Mouse (Mus musculus) limb, embryonic 15.5 days (tissue): Measurements from ENCODE around the gene Tgm1. TPM values are rescaled to one million over a fixed set of nuclear protein-coding genes. Genes with fewer than 3 reads are reported as not detected.

Source experiments
- ATAC-seq: fragments of 200-750 bp; cut with Nextera tagmentation; 2 replicates; pipeline ENCODE4 v1.8.0; 2017; ENCODE audit warnings: low read depth, moderate TSS enrichment; ENCODE audit not compliant: insufficient number of reproducible peaks, low FRiP score, low TSS enrichment
- H3K27ac ChIP-seq: fragments of 300-500 bp; sonication (generic); 2 replicates; pipeline ENCODE4 v1.5.1; 2015; ENCODE audit warnings: moderate library complexity, mild to moderate bottlenecking, inconsistent platforms
- H3K27me3 ChIP-seq: fragments of 300-500 bp; sonication (generic); 2 replicates; pipeline ENCODE4 v1.6.1; 2015; ENCODE audit warnings: inconsistent platforms
- H3K36me3 ChIP-seq: fragments of 300-500 bp; sonication (generic); 2 replicates; pipeline ENCODE4 v1.6.1; 2015; ENCODE audit warnings: inconsistent platforms
- H3K4me1 ChIP-seq: fragments of 300-500 bp; sonication (generic); 2 replicates; pipeline ENCODE4 v1.6.1; 2015; ENCODE audit warnings: inconsistent platforms
- H3K4me2 ChIP-seq: fragments of 300-500 bp; sonication (generic); 2 replicates; pipeline ENCODE4 v1.6.1; 2015; ENCODE audit warnings: mild to moderate bottlenecking, inconsistent platforms
- H3K4me3 ChIP-seq: fragments of 300-500 bp; sonication (generic); 2 replicates; pipeline ENCODE4 v1.5.1; 2015; ENCODE audit warnings: mild to moderate bottlenecking, inconsistent platforms
- H3K9ac ChIP-seq: fragments of 300-500 bp; sonication (generic); 2 replicates; pipeline ENCODE4 v1.6.1; 2015; ENCODE audit warnings: inconsistent platforms
- H3K9me3 ChIP-seq: fragments of 300-500 bp; sonication (generic); 2 replicates; pipeline ENCODE4 v1.6.1; 2016; ENCODE audit warnings: inconsistent platforms
- WGBS: fragments of 180-500 bp; shearing (Covaris S2); methylation state at CpG from one replicate; pipeline ENCODE4 v1.1.7; 2015; 5-methylcytosine and 5-hydroxymethylcytosine counted together
- polyA plus RNA-seq: library from polyadenylated mRNA; unstranded; fragments of >200 nt; fragmentation: Nextera tagmentation; extraction: Ambion mirVana; gene quantifications from 2 replicates; pipeline ENCODE4 v1.2.1, GENCODE M21; 2015

Gene Tgm1
- polyA plus RNA-seq, 1 experiment from 2014 or later, result 47.8 TPM

- no peak overlapping the region for H3K27ac ChIP-seq
- H3K27me3 ChIP-seq, result no peaks in the 10 kb centered on the region
- H3K9me3 ChIP-seq, result no peaks in the 10 kb centered on the region
- ATAC-seq, result no peak
- no peak overlapping the region for H3K4me3 ChIP-seq
- H3K36me3 ChIP-seq, result peaks cover 39% of the 10 kb centered on the region
- no peak overlapping the region for H3K9ac ChIP-seq
- no peaks in the 10 kb centered on the region for H3K4me1 ChIP-seq
- 82% methylated on average over 9 of the region's 9 CpGs for WGBS
- H3K4me2 ChIP-seq, result no peak overlapping the region
These were observed 23.5 kb upstream of the Tgm1 start for GRCm38 (mm10) chr14:55737086-55737687.

- H3K9me3 ChIP-seq, result no peaks in the 10 kb centered on the region
- WGBS, result 75% methylated on average over 4 of the region's 4 CpGs
- H3K9ac ChIP-seq, result no peak overlapping the region
- no peak overlapping the region for H3K4me2 ChIP-seq
- H3K36me3 ChIP-seq, result peaks cover 25% of the 10 kb centered on the region
- no peak overlapping the region for H3K4me3 ChIP-seq
- H3K27me3 ChIP-seq, result no peaks in the 10 kb centered on the region
- H3K4me1 ChIP-seq, result no peaks in the 10 kb centered on the region
- H3K27ac ChIP-seq, result no peak overlapping the region
- no peak for ATAC-seq
These were observed 22.0 kb upstream of the Tgm1 start for GRCm38 (mm10) chr14:55735758-55736157.

GRCm38 (mm10) chr14:55735334-55735733 is 21.6 kb upstream of the Tgm1 start:
- Histone ChIP-seq H3K4me1 (no peaks in the 10 kb centered on the region), H3K9me3 (no peaks in the 10 kb centered on the region), H3K4me3 (no peak overlapping the region), H3K9ac (no peak overlapping the region), H3K4me2 (no peak overlapping the region), H3K36me3 (peaks cover 21% of the 10 kb centered on the region), H3K27ac (no peak overlapping the region), H3K27me3 (no peaks in the 10 kb centered on the region)
- ATAC-seq, result no peak
- 69% methylated on average over 3 of the region's 3 CpGs for WGBS

DNA sequence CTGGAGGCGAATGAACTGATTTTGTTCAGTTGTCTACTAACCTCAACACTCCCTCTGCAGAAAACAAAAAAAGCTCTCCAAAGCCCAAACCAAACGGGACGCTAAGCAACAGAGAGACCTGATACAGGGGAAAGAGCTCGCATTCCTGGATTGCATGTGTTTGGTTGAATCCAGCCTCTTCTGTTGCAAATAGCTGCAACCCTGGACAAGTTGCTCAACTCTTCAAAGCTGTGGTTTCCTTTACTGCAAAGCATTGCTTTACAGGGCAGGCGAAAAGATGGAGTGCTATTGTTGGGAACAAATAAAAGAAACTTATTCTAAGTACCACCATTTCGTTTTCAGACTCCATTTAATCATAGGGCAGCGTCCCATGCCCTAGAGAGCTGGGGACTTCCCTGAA is 21.1 kb upstream of the Tgm1 start:
- H3K27ac ChIP-seq, result no peak overlapping the region
- ATAC-seq, result no peak
- no peaks in the 10 kb centered on the region for H3K9me3 ChIP-seq
- no peaks in the 10 kb centered on the region for H3K4me1 ChIP-seq
- peaks cover 16% of the 10 kb centered on the region for H3K36me3 ChIP-seq
- no peak overlapping the region for H3K4me2 ChIP-seq
- no peak overlapping the region for H3K9ac ChIP-seq
- no peaks in the 10 kb centered on the region for H3K27me3 ChIP-seq
- no peak overlapping the region for H3K4me3 ChIP-seq
- 71% methylated on average over 7 of the region's 7 CpGs for WGBS

- Histone ChIP-seq H3K9me3 (no peaks in the 10 kb centered on the region), H3K9ac (no peak overlapping the region), H3K4me1 (no peaks in the 10 kb centered on the region), H3K36me3 (peaks cover 6% of the 10 kb centered on the region), H3K4me2 (no peak overlapping the region), H3K27ac (no peak overlapping the region), H3K4me3 (no peak overlapping the region), H3K27me3 (no peaks in the 10 kb centered on the region)
- WGBS, result 69% methylated on average over 10 of the region's 10 CpGs
- ATAC-seq, result no peak
These were observed 20.2 kb upstream of the Tgm1 start for GRCm38 (mm10) chr14:55733889-55734288.

DNA sequence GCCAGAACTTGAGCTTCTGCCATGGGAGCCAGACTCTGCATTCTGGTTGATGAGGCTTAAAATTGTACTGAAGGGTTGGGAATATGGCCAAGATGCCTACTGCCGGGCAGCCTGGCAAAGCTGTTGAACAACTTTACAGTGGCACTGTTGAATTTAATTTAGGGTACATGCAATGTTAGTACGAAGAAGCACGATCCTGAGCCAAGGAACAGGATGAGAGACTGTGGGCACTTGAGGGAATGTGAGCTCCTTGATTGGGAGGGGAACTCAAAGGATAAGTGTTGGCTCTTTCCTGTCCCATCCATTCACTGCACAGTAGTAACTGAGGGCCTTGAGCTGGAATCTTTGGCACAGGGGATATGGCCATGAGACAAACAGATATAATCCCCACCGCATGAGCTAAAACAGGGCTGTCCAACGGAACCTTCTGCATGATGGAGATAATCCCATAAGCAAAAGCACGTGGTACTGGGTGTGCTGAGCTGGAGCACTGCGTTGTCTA is 16.9 kb upstream of the Tgm1 start:
- H3K9me3 ChIP-seq, result no peaks in the 10 kb centered on the region
- H3K27me3 ChIP-seq, result no peaks in the 10 kb centered on the region
- WGBS, result 77% methylated on average over 7 of the region's 7 CpGs
- H3K4me3 ChIP-seq, result no peak overlapping the region
- ATAC-seq, result no peak
- H3K9ac ChIP-seq, result no peak overlapping the region
- H3K27ac ChIP-seq, result no peak overlapping the region
- no peaks in the 10 kb centered on the region for H3K36me3 ChIP-seq
- H3K4me2 ChIP-seq, result no peak overlapping the region
- no peaks in the 10 kb centered on the region for H3K4me1 ChIP-seq

DNA sequence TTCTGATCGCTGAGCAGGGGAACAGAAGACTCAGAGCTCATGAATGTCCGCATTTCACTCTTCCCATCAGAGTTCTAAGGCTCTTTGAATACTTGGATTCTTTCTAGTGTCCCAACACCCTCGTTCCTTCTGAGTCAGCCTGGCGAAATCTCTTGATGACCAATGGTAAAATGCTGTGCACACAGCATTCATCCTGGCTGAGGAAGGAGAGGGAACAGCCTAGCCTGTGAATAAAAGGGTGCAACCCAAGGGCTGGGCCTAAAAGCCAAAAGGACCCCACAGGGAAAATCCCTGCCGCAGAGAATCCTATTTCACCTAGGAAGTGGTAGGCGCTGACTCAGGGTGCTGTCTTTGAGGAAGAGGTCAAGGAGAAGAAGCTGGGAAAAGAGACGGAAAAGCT is 16.4 kb upstream of the Tgm1 start:
- Histone ChIP-seq H3K36me3 (no peaks in the 10 kb centered on the region), H3K9me3 (no peaks in the 10 kb centered on the region), H3K4me3 (no peak overlapping the region), H3K27me3 (no peaks in the 10 kb centered on the region), H3K4me2 (no peak overlapping the region), H3K9ac (no peak overlapping the region), H3K27ac (no peak overlapping the region), H3K4me1 (no peaks in the 10 kb centered on the region)
- 83% methylated on average over 7 of the region's 7 CpGs for WGBS
- ATAC-seq, result no peak

DNA sequence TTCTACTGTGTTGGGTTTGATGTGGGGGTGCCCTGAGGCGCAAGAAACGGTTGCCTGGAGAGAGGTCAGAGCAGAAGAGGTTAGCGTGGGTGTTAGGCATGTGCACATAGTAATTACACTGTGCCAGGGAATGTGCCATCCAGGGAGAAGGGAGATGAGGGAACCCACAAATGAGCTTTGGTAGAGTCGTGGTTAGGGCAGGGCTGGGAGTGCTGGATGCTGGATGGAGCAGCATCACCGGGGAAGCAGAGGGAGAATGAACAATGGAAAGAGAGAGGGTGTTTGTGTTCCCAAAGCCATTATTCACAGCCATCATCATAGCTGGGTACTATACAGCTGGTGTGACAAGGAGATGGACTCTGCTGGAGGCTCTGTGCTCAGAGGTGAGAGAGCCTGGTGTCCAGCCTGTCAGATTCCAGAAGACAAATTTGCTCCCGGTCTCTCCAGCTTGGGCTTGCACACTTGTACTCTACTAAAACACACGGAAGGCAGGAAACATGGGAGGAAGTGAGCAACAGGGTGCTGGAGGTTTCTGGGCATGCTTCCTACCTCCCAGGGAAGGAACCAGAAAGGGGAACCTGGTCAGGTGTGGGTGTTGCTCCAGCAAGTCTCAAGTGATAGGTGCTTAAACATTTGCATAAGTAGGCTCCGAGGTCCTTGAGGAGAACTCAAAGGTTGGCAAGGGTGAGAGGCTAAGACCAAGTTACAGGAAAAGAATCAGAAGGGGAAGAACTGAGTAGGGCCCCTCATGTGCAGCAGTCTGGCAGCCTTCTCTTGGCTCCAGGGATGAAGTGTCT is 14.4 kb upstream of the Tgm1 start:
- Histone ChIP-seq H3K4me2 (no peak overlapping the region), H3K36me3 (no peaks in the 10 kb centered on the region), H3K27me3 (no peaks in the 10 kb centered on the region), H3K27ac (no peak overlapping the region), H3K9me3 (no peaks in the 10 kb centered on the region), H3K4me3 (no peak overlapping the region), H3K9ac (no peak overlapping the region), H3K4me1 (no peaks in the 10 kb centered on the region)
- ATAC-seq, result no peak
- 68% methylated on average over 8 of the region's 8 CpGs for WGBS

DNA sequence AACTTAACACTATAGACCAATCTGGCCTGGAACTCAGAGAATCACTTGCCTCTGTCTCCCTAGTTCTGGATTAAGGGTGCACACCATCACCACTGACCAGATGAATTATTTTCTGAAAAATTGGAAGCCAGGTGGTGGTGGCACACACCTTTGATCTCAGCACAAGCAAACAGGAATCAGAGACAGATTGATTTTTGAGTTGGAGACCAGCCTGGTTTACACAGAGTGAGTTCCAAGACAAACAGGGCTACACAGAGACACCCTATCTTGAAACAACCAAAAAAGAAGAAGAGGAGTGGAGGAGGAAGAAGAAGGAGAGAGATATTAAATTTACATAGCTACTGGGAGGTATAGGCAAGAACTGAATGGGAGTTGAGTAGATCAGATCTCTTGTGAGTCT is 12.5 kb upstream of the Tgm1 start:
- Histone ChIP-seq H3K4me2 (no peak overlapping the region), H3K9me3 (no peaks in the 10 kb centered on the region), H3K36me3 (no peaks in the 10 kb centered on the region), H3K27me3 (no peaks in the 10 kb centered on the region), H3K9ac (no peak overlapping the region), H3K4me3 (no peak overlapping the region), H3K4me1 (0 out of 2 replicates have a peak, but pooled peaks cover 3% of the 10 kb centered on the region), H3K27ac (no peak overlapping the region)
- no peak for ATAC-seq

DNA sequence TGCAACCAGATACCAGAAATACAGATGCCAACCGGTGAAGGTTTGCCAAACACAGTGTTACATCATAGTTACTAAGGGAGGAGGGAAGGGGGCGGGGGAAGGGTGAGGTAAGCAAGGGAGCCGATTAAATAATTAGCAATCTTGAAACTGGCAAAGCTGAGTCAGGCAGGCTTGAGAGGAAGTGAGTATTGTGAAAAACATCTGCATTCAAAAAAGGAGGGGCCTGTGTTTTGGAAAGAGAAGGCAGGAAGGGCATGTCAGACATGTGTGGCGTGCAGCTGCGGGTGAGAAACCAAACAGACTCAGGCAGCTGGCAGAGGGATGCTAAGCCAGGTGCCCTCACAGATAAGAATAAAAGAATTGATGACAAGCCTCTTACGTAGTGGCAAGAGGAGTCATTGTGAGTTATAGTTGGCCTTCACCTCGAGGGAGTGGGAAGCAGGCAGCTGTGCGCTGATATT is 10.7 kb upstream of the Tgm1 start:
- Histone ChIP-seq H3K27ac (no peak overlapping the region), H3K9me3 (no peaks in the 10 kb centered on the region), H3K4me1 (0 out of 2 replicates have a peak, but pooled peaks cover 10% of the 10 kb centered on the region), H3K36me3 (peaks cover 5% of the 10 kb centered on the region), H3K27me3 (no peaks in the 10 kb centered on the region), H3K4me3 (no peak overlapping the region), H3K9ac (no peak overlapping the region), H3K4me2 (no peak overlapping the region)
- ATAC-seq, result no peak
- WGBS, result 55% methylated on average over 8 of the region's 8 CpGs

GRCm38 (mm10) chr14:55723433-55723832 is 9.7 kb upstream of the Tgm1 start:
- 92% methylated on average over 7 of the region's 7 CpGs for WGBS
- no peak overlapping the region for H3K4me2 ChIP-seq
- H3K9me3 ChIP-seq, result no peaks in the 10 kb centered on the region
- no peak overlapping the region for H3K27ac ChIP-seq
- no peak for ATAC-seq
- 0 out of 2 replicates have a peak, but pooled peaks cover 10% of the 10 kb centered on the region for H3K4me1 ChIP-seq
- no peak overlapping the region for H3K4me3 ChIP-seq
- H3K27me3 ChIP-seq, result no peaks in the 10 kb centered on the region
- H3K9ac ChIP-seq, result no peak overlapping the region
- H3K36me3 ChIP-seq, result peaks cover 14% of the 10 kb centered on the region

- ATAC-seq, result no peak
- Histone ChIP-seq H3K9ac (no peak overlapping the region), H3K36me3 (peaks cover 20% of the 10 kb centered on the region), H3K4me1 (0 out of 2 replicates have a peak, but pooled peaks cover 10% of the 10 kb centered on the region), H3K9me3 (no peaks in the 10 kb centered on the region), H3K27ac (no peak overlapping the region), H3K27me3 (no peaks in the 10 kb centered on the region), H3K4me3 (peak overlapping the region; percentile 89), H3K4me2 (peak overlapping the region; percentile 70)
- WGBS, result 47% methylated on average over 8 of the region's 8 CpGs
These were observed 8.8 kb upstream of the Tgm1 start for GRCm38 (mm10) chr14:55722438-55722945.
